Mouse (Mus musculus) gastrocnemius, adult 2 months (tissue): ENCODE data around the gene Mrps25. TPM values are rescaled to one million over a fixed set of nuclear protein-coding genes. Genes with fewer than 3 reads are reported as not detected.

Experiments
- DNase-seq: peaks from one replicate; pipeline ENCODE4 v3.0.0; 2022
- H3K27ac ChIP-seq: fragments of 200-600 bp; 2 replicates; pipeline ENCODE4 v1.8.1; 2022; ENCODE audit warnings: mild to moderate bottlenecking
- H3K4me3 ChIP-seq: fragments of 200-600 bp; 2 replicates; pipeline ENCODE4 v1.8.1; 2022; ENCODE audit warnings: mild to moderate bottlenecking, moderate library complexity
- CTCF ChIP-seq: fragments of 200-600 bp; IDR thresholded peaks from 2 replicates; pipeline ENCODE4 v1.8.1; 2022; ENCODE audit warnings: antibody characterized with exemption, mild to moderate bottlenecking, moderate library complexity
- intact Hi-C: fragments of 180-260 bp; cut with DNase I; formaldehyde crosslinking; loops from one replicate; pipeline ENCODE4 v1.15.1; 2025
- long read RNA-seq, 2 experiments: library from polyadenylated mRNA; stranded (forward); transcript quantifications; one replicate each; pipeline ENCODE4 v2.0.0; 2021
- total RNA-seq, 2 experiments: library from RNA; stranded (reverse); gene quantifications; 2 replicates each; pipeline ENCODE4 v1.2.3; 2021

Gene Mrps25
- 10 to 100 TPM; 29.2 to 43.7 TPM for total RNA-seq
- long read RNA-seq, experiment 1, full-length matches to known transcripts: 39 of 42 reads
- long read RNA-seq, experiment 1, partial matches to known transcripts: 0 of 42 reads
- long read RNA-seq, experiment 1, other reads (novel, unspliced or antisense): 3 of 42 reads
- long read RNA-seq, experiment 2, full-length matches to known transcripts: 52 of 55 reads
- long read RNA-seq, experiment 2, partial matches to known transcripts: 2 of 55 reads
- long read RNA-seq, experiment 2, other reads (novel, unspliced or antisense): 1 of 55 reads

- Histone ChIP-seq H3K27ac (peak within 1 kb of the TSS; percentile 88), H3K4me3 (peak within 1 kb of the TSS; percentile 78)
- no peak for TF ChIP-seq CTCF
- DNase-seq: peak; percentile 83
- intact Hi-C loops: loop anchor here (5.0 kb wide), 1 partner anchor 91 kb away; the partner anchor contains the start of gene Nr2c2
These were observed at the start of gene Mrps25 for GRCm38 (mm10) chr6:92183621-92184131. Gene Mrps25, minus strand, starts transcription at chr6:92184033.

GRCm38 (mm10) chr6:92231762-92232161, 47.9 kb upstream of the Mrps25 start:
- no peak for TF ChIP-seq CTCF
- no peak for DNase-seq
- Histone ChIP-seq H3K27ac (no peak overlapping the region), H3K4me3 (no peak overlapping the region)
- intact Hi-C loops: no loop called here

GRCm38 (mm10) chr6:92231356-92231755, 47.5 kb upstream of the Mrps25 start:
- H3K4me3 ChIP-seq: no peak overlapping the region
- no peak for DNase-seq
- intact Hi-C loops: no loop called here
- no peak overlapping the region for H3K27ac ChIP-seq
- TF ChIP-seq CTCF: no peak

GRCm38 (mm10) chr6:92229586-92229985, 45.8 kb upstream of the Mrps25 start:
- intact Hi-C loops: no loop called here
- no peak for TF ChIP-seq CTCF
- DNase-seq: no peak
- H3K4me3 ChIP-seq: no peak overlapping the region
- no peak overlapping the region for H3K27ac ChIP-seq

- Histone ChIP-seq H3K4me3 (no peak overlapping the region), H3K27ac (no peak overlapping the region)
- TF ChIP-seq CTCF: no peak
- intact Hi-C loops: no loop called here
- no peak for DNase-seq
These were observed 45.3 kb upstream of the Mrps25 start for GRCm38 (mm10) chr6:92229103-92229502.

GRCm38 (mm10) chr6:92224981-92225380, 41.1 kb upstream of the Mrps25 start:
- no peak overlapping the region for H3K27ac ChIP-seq
- intact Hi-C loops: no loop called here
- no peak overlapping the region for H3K4me3 ChIP-seq
- no peak for DNase-seq
- no peak for TF ChIP-seq CTCF

GRCm38 (mm10) chr6:92222021-92222420, 38.2 kb upstream of the Mrps25 start:
- intact Hi-C loops: no loop called here
- Histone ChIP-seq H3K27ac (no peak overlapping the region), H3K4me3 (no peak overlapping the region)
- no peak for DNase-seq
- TF ChIP-seq CTCF: no peak

GRCm38 (mm10) chr6:92221604-92222003, 37.8 kb upstream of the Mrps25 start:
- no peak overlapping the region for H3K4me3 ChIP-seq
- no peak for TF ChIP-seq CTCF
- no peak overlapping the region for H3K27ac ChIP-seq
- no peak for DNase-seq
- intact Hi-C loops: no loop called here

GRCm38 (mm10) chr6:92219445-92219844, 35.6 kb upstream of the Mrps25 start:
- Histone ChIP-seq H3K27ac (no peak overlapping the region), H3K4me3 (no peak overlapping the region)
- intact Hi-C loops: loop anchor here (2.0 kb wide), 1 partner anchor 49 kb away; no protein-coding TSS in a partner anchor
- peak; percentile 54 for TF ChIP-seq CTCF
- DNase-seq: no peak

- peak; percentile 14; the same call in 1 of the 2 replicates for TF ChIP-seq CTCF
- peak within 1 kb of the TSS; percentile 84 for H3K4me3 ChIP-seq
- H3K27ac ChIP-seq: peak within 1 kb of the TSS; percentile 91
- peak; percentile 96 for DNase-seq
- intact Hi-C loops: no loop called here
These were observed 31.1 kb upstream of the Mrps25 start, which contains the start of gene Rbsn for GRCm38 (mm10) chr6:92214773-92215449. Gene Rbsn, minus strand, starts transcription at chr6:92214925.

GRCm38 (mm10) chr6:92214055-92214772, 30.4 kb upstream of the Mrps25 start:
- peak overlapping the region; percentile 91 for H3K27ac ChIP-seq
- no peak for DNase-seq
- peak overlapping the region; percentile 84 for H3K4me3 ChIP-seq
- intact Hi-C loops: no loop called here
- TF ChIP-seq CTCF: no peak

GRCm38 (mm10) chr6:92199414-92199813, 15.6 kb upstream of the Mrps25 start:
- intact Hi-C loops: no loop called here
- DNase-seq: no peak
- TF ChIP-seq CTCF: no peak
- H3K27ac ChIP-seq: no peak overlapping the region
- no peak overlapping the region for H3K4me3 ChIP-seq
